Mouse (Mus musculus) neutrophil, adult 5-6 weeks (primary cell): ENCODE measurements around the gene Tac4. TPM values are rescaled to one million over a fixed set of nuclear protein-coding genes. Genes with fewer than 3 reads are reported as not detected.

ENCODE experiments used
- ATAC-seq: fragments of 151-379, 151-347 bp; 2 replicates; pipeline ENCODE4 v1.8.0; 2017; ENCODE audit warnings: mild to moderate bottlenecking, moderate TSS enrichment; ENCODE audit not compliant: insufficient number of reproducible peaks, poor library complexity, low FRiP score, severe bottlenecking; ENCODE audit errors: extremely low read depth
- total RNA-seq: library from RNA; stranded (forward); fragments of 200-1000 nt; gene quantifications from 2 replicates; pipeline ENCODE4 v1.2.3, GENCODE M21; 2017

Tac4 gene
- total RNA-seq, 1 experiment from 2014 or later: not detected

DNA sequence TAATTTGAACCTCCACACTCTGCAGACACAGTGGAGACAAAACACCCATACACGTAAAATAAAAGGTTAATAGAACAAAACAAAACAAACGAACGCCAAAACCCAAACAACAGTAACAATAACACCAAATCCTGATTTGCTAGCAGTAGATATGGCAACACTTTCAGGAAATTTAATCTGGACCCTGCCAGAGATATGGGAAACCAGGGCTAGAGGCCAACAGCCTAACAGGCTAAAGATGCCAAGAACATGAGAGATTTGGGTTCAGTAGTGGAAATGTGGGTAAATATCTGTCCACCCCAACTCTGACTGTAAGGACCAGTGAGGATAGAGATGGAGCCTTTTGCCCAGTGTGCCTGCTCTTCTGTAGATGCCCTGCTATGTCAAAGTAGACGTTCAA, 3.4 kb upstream of the Tac4 start:
- ATAC-seq: no peak

- peak; percentile 58 for ATAC-seq
Observed at GRCm38 (mm10) chr11:95258490-95258889, 2.8 kb upstream of the Tac4 start.

DNA sequence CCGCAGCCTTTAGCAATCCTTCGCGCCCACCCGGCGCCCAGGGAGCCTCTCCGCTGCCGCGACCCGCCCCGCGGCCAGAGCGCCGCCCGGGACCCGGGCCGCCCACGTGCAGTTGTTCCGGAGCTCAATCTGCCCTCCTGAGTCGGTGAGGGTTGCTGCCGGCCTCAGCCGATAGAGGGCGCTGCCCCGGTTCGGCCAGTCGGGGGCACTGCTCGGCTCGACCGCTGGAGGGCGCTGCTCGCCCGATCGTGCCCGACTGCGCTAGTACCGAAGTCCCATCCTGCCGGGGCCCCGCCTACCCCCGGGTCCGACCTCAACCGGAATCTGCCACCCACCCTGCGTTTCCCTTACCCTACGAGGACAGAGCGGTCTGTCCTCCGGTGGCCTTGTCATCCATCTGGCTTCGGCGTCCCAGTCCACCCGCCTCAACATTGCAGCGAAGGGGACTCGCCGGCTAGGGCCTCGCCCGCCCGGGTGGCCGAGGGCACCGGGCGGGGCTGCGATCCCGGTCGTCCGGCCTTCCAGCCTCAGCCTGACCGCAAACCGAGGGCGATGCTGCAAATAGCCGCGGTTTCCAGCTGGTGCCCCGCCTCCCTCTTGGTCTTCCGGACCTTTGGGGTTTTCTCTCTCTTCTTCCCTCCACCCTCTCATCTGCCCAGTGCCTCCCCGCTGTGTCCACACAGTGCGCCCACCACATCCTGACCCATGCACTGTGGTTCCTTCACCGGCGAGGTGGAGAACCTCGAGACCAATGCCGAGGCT, 2.1 kb upstream of the Tac4 start:
- ATAC-seq: peak; percentile 75

GRCm38 (mm10) chr11:95263816-95264454, 2.6 kb downstream of the Tac4 start:
- ATAC-seq: no peak

GRCm38 (mm10) chr11:95264455-95265013, 3.2 kb downstream of the Tac4 start:
- ATAC-seq: no peak

DNA sequence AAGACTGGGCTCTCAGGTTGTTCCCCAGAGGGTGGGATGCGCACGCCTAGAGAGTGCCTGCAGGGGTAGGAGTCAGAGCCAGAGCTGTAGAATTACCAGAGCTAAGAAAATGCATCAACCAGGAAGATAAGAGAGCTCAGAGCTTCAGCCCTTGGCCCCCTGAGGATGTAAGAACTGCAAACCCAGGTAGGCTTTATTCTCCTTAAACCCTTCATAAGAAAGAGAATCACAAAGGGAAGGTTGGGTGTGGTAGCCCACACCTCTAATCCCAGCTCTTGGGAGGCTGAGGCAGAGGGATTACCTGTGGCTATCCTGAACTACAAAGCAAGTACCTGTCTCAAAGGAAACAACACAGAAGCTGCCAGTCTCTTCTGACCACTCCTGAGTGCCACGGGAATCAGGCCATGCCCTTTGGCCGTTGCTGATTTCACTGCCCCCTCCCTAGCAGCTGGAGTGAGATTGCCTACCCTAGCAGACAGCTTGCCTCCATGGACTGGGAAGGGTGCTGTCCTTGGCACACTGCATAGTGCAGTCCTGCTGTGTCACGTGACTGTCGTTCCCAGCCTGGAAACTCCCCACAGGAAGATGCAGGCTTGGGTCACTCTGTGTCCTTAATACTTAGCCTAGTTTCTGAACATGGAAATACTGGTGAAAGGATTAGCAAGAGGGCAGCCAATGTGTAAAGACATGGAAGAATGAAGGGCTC, 5.4 kb downstream of the Tac4 start:
- ATAC-seq: no peak

DNA sequence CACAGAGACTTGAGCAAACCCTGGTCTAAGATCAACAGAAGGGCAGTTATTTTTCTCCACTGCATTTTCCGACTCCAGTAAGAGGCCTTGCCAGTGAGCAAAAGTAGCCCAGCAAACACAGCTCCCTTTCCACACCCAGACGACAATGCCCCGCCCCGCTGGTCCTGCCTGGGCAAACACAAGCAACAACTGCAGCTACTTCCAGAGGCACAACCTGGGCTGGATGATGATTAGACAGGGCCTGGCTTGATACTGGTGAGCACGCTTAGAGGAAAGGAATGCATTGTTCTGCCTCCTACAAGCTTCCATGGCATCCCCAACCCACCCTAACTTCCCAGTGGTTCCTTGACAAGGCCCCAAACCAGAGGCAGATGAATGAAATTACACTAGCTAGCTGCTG, 12.3 kb downstream of the Tac4 start:
- no peak for ATAC-seq

DNA sequence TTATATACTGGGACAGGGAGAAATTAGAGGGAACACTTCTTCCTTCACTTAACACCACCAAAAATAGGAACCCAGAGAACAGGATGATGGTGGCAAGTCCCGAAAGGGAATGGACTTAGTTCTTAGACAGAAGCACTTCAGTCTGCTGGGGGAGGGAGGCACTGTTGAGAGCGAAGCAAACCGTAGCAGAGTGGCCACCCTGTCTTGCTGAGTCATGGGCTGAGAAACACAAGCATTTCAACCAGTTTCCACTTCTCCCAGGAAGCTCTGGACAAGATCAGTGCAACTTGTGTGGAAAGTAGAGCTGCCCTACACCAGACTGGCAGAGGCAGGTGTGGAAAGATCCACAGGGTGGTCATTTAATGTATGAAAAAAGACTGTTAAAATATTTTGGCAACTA, 13.3 kb downstream of the Tac4 start:
- no peak for ATAC-seq

DNA sequence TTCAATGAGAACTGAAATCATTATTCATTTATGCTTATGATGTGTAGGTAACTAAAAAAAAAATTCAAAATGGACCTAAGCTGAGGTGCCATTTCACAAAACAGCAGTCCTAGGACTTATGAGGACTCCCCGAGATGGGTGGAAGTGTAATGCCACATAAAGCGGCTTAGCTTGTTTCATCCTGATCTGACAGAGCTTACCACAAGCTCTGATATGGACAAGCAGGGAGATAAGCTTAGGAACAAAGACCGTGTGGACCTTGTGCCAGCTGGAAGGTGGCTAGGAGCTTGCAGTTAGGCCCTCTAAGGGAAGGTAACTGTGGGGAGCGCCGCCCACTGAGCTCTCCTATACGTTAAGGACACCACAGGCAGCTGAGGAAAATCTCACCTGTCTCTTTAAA, 14.7 kb downstream of the Tac4 start:
- no peak for ATAC-seq

- ATAC-seq: no peak
Observed at GRCm38 (mm10) chr11:95279061-95279659, 17.8 kb downstream of the Tac4 start.

DNA sequence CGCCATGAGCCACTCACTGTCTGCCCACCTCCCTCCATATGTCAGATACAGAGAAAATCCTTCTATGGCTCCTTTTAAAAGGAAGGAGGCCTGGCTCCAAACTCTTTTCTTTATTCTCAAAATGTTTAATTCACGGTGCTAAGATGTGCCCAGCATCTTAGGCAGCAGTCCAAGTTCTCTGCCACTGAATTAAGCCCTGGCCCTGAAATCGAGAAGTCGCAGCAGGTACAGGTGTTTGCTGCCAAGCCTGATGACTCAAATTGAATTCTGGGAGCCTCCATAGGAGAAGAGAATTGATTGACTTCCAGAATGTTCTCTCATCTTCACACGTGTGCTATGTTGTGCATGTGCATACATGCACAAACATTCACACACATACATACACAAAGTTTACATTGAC, 21.0 kb downstream of the Tac4 start:
- ATAC-seq: no peak

GRCm38 (mm10) chr11:95291998-95292397, 30.7 kb downstream of the Tac4 start:
- ATAC-seq: peak; percentile 73

DNA sequence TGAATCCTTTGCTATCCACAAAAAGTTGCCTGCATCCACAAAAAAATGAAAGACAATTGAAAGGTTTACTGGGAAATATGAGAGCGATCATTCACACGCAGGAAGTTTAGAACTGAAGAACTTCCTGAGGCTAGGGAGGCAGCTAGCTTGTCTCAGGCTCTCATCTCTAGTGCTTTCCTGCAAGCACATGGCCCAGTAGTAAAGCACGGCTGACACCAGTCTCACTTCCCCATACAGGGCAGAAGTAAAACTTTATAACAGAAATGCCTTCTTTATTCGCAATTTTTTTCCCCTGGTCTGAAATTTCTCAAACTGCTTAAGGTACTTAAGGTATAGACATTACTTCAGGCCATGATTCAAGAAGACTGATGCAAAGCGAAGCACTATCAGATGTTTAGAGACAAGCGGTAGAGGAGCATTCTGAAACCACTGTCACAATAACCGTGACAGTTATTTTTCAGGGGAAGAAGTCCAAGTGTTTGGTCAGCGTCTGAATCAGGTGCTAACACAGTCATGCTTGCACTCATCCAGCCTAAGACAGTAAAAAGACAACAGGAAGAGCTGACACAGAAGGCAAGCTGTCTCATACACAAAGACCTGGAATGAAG, 31.8 kb downstream of the Tac4 start:
- peak; percentile 77 for ATAC-seq

DNA sequence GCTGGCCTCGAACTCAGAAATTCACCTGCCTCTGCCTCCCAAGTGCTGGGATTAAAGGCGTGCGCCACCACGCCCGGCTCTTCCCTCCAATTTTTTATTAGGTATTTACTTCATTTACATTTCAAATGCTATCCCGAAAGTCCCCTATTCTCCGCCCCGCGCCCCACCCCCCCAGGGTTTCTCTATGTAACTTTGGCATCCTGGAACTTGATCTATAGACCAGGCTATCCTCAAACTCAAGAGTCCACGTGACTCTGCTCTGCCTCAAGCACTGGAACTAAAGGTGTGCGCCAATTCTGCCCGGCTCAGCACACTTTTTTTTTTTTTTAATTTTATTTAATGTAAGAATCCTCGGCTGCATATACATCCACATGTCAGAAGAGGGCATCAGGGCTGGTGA, 34.4 kb downstream of the Tac4 start:
- no peak for ATAC-seq

- ATAC-seq: peak; percentile 82
Observed at GRCm38 (mm10) chr11:95298146-95298545, 36.8 kb downstream of the Tac4 start.

DNA sequence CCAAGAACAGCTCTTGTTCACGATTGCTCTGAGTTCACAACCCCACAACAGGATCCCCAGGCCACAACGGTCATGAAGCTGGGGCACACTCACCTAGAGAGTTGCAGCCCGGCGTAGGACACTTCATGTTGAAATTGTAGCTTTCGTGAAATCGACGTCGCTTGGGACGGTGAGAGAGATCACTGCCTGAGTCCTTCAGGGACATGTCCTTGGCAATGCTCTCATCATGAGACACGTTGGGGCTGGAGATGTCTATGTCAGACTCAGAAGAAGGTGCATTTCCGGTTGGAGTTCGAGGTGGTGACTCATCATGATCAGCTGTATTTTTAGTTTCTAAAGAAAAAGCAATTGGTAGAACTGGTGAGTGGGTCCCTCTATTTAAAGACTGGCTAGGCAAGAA, 38.6 kb downstream of the Tac4 start:
- no peak for ATAC-seq

- no peak for ATAC-seq
Observed at GRCm38 (mm10) chr11:95301772-95302171, 40.4 kb downstream of the Tac4 start.

DNA sequence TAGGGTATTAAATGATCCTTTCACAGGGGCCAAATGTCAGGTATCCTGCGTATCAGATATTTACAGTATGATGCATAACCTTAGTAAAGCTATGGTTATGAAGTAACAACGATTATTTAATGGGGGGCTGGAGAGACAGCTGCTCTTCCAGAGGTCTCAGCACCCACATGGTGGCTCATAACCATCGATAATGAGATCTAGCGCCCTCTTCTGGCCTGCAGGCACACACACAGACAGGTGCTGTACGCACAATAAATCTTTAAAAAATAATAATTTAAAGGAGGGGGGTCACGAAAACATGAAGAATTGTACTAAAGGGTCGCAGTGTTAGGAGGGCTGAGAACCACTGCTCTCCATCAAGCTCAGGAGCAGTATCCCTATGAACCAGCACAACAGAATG, 44.3 kb downstream of the Tac4 start:
- ATAC-seq: no peak

DNA sequence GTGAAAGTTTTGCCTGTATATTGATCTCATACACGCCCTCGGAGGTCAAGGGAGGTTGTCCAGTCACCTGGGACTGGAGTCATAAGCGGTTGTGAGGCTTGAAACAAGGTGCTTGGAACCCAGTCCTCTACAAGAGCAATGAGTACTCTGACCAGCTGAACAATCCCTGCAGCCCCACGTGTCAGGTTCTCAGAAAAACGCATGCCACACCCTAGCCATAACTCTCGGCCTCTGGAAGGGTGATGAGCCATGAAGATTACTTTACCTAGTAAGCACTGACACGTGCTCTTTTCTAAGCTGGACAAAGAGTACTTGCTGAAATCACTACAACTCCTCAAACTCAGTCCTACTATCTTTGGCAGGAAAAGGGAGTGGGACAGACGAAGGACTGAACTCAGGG, 46.2 kb downstream of the Tac4 start:
- ATAC-seq: no peak
